Mouse (Mus musculus): ENCODE data around the gene Myom1.

DNA sequence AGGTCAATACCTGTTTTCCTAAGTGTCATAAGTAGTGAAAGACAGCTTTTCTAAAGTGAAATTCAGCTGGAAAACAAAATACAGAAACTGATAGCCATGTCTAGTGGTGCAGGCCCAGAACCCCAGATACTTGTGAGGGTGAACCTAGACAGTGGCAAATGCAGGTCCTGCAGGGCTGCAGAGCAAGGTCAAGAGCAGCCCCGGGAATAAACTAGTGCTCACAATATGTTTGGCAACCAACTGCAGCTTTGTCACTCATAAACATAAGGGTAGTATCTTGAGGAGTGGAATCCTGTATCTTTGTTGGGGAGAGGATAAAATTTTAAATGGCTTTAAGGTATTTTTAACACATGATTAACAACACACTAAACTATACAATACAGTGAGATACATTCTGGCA is 7.3 kb downstream of the Myom1 start:
- TF ChIP-seq POLR2A (IDR thresholded peaks at IDR 0.05; ENCODE audit: control insufficient read depth, low read depth, low read length), result no peak
- no peak for TF ChIP-seq CTCF (IDR thresholded peaks at IDR 0.05; ENCODE audit: control insufficient read depth, insufficient read depth, insufficient replicate concordance, low read depth, low read length)
